Mouse (Mus musculus) embryo, embryonic 11.5 days (tissue): Measurements from ENCODE around the gene Slc1a3.
"Not testable (repeated sequence)": the region's sequence is repeated elsewhere in the genome, so short reads cannot be mapped to it uniquely, and the experiment has no call there.

Experiments used
- DNase-seq: peaks from one replicate; pipeline ENCODE4 v3.0.0-alpha.2; 2012; ENCODE audit warnings: low read depth, low spot score

The Slc1a3 gene

DNA sequence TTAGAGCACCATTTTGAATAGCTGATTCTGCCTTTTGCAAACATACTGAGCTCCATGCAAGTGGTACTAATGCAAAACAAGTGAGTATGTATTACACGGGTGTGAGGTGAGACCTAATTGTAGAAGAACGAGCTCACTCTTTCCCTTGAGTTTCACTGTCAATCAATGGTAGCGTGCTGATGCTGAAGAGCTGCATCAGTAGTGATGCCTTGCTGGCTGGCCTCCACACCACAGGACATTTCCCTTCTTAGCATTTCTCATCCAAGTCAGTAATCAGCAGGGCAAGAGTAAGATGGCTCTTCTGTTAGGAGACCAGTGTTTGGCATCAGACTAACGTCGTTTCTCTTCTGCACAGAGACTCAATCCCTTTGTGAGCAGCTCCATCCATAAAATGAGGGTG lies 4.0 kb downstream of the Slc1a3 start:
- no peak for DNase-seq

DNA sequence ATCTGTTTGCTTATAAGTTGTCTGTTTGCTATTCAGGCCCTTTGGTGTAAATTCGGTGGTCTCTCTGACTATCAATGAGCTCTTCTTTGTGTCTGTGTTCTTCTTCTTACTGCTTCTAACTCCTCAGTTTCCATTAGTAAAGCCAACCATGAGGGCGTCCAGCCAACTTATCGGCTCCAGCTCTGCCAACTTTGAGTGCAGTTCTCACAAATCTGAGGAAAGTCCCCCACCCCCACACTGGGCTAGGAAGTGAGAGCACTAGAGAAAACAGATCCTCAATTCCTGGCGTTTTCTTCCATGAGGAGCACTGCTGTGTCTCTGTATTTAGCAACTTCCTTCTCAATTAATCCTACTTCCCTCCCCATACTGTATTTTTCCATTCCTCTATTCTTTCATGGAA lies 4.4 kb downstream of the Slc1a3 start:
- no peak for DNase-seq

DNA sequence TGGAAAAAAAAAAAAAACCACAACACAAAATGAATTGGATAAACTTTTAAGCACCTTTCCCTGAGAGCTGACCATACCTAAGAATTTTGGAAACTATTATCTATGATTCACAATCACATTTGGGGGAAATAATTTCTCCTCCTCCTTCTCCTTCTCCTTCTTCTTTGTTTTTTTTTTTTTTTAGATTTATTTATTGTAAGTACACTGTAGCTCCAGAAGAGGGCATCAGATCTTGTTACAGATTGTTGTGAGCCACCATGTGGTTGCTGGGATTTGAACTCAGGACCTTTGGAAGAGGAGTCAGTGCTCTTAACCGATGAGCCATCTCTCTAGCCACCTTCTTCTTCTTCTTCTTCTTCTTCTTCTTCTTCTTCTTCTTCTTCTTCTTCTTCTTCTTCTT lies 5.0 kb downstream of the Slc1a3 start:
- not testable (repeated sequence) for DNase-seq

DNA sequence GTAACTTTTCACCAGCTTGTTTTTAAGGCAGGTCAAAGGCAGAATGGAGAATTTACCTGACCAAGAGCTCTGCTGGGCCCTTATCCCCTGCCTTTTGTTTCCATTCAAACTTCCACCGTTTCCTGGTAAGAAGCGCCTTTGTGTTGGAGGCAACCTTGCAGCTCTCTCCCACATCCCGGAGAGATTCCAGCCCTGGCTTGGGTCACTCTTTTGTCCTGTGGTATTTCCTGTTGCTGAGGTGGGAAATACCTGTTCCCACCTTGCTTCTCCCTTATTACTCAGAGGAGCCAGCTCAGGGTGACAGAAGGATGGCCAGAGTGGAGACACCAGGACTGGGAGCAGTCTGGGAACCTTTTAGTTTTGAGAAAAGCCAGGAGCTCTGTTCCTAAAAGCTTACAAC lies 12.6 kb downstream of the Slc1a3 start:
- DNase-seq = no peak

DNA sequence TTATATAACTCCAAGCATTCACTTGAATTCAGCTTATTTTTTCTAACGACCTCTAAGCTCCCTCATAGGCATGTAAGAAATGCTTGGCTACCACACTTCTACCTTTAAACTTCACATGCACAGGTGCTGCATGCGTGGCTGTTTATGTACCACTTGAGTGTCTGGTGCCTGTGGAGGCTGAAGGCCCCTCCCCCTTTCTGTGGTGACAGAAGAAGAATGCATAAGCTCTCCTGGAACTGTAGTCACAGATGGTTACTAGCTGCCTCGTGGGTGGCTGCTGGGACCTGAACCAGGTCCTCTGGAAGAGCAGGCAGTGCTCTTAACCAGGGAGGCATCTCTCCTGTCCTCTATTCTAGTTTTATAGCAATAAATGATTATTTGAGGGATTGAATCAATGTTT lies 13.1 kb downstream of the Slc1a3 start:
- DNase-seq = no peak

DNA sequence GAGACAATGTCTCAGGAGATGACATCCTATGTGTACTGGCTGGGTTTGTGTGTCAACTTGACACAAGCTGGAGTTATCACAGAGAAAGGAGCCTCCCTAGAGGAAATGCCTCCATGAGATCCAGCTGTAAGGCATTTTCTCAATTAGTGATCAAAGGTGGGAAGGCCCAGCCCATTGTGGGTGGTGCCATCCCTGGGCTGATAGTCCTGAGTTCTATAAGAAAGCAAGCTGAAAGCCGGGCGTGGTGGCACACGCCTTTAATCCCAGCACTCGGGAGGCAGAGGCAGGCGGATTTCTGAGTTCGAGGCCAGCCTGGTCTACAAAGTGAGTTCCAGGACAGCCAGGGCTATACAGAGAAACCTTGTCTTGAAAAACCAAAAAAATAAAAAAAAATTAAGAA lies 20.4 kb downstream of the Slc1a3 start:
- DNase-seq = not testable (repeated sequence)

DNA sequence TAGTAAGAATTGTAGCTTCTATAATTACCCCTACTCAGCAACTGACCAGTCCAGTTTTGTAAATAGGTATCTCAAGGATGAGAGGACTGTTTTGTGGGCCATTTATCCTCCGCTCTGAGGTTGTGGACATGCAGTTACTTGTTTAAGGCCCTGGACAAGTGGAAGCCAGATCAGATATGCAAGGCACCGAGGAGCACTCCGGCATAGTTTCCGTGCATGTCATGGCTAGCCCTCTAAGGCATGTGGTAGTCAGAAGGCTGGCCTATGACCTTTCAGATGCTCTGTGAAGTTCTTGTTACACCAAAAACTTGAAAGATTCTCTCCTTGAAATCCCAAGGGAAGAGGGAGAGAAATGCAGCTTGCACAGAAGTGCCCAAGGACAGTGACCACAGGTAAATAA lies 23.7 kb downstream of the Slc1a3 start:
- DNase-seq = no peak

DNA sequence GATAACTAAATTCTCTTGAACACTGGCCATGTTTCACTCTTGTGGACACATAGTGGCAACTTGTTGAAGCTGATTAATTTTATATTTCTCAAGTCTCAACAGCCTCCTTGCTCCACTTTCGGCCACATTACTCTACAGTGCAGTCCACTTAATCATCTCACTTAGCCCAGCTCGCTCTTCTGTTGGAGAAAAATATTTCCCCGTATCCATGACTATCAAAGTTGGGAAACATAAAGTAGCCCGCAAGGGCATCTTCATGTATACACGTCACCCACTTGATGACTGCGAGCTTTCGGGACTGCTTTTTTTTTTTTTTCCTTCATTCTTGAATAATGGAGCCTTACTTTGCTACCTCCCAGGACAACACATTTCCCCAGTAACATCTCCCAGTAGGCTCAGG lies 25.1 kb downstream of the Slc1a3 start:
- DNase-seq = no peak

DNA sequence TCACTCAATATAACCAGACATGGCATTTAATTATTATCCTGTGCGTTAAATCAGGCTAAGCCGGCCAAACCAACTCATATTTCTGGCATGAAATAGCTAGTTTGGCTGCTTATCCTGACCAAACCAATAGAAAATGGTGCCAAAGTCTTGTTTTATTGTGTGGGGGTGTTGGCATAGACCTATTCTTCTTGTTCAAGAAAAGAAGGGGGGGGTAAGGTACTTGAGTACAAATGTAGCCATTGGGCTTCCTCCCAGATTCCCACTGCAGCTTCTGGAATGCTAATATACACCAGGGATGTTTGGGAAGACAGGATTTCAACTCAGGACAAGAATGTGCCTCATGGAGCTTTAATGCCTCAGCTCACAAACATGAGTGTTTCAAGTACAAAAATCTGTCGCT lies 26.3 kb downstream of the Slc1a3 start:
- DNase-seq = no peak

DNA sequence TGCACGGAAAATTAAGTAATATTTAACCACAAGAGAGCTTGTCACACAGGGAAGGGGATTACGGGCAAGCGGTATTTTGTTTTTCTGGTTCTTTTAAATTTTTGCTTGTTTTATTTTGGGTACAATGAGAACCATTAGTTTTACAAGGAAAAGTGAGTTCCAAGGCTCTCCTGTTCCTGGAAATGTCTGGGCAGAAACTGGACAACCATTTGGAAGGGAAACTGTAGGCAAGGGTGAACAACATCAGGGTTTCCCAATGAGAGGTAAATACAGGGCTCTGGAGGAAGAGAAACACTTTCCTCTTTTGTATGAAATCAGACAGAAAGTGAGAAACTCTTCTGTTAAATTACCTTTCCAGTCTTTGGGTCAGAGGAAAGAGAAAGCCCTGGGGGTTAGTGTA lies 27.7 kb downstream of the Slc1a3 start:
- DNase-seq = no peak

DNA sequence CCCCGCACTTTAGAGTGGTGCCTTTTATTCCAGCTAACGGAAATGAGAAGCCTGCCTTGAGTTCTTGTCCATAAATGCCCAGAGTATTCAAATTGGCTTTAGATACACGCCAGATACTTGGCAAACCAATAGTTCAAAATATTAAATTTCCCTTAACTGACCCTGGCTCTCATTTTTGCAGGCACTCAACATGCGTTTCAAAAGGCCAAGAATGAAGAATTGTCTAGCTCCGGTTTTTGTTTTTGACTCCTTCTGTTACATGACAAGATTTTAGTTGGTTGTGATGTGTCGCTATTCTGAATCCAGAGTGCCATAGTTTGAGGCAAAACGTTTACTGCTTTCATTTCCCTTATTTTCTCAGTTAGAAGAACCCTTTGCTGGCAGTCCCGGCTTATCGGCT lies 28.1 kb downstream of the Slc1a3 start:
- DNase-seq = no peak

DNA sequence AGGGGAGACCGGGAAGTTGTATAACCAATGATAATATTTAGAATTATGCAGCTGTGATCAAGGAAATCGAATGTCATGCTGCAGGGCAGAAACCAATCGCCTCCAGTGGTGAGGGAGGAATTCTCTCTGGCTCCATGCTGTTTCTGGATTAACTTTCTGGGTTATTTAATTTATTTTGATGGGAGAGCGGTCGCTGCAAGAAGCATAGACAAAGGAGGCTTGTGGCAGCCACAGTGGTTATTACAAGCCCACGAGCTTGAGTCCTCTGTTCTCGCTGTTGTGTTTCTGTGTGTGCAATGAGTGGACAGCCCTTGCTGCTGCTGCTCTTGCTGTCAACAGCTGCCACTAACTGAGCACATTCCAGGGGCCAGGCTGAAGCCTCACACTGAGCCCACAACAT lies 28.6 kb downstream of the Slc1a3 start:
- DNase-seq = no peak

DNA sequence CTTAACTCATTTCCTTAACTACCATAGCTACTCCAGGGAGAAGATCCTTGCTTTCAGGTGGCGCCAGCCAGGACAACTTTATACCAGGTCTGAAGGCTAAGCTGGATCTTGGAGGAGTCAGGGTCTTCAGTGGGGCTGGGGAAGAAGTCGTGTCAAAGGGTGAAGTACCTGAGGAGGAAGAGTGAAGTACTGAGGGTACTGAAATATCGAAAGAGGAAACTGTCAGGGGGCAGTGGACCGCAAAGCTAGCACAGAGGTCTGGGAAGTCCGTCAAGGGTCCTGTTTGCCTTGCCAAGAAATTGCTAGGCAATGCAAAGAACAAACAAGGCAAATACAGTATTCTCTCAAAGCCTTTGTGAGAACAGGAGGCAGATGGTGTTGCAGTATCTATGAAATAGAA lies 29.6 kb downstream of the Slc1a3 start:
- DNase-seq = no peak

DNA sequence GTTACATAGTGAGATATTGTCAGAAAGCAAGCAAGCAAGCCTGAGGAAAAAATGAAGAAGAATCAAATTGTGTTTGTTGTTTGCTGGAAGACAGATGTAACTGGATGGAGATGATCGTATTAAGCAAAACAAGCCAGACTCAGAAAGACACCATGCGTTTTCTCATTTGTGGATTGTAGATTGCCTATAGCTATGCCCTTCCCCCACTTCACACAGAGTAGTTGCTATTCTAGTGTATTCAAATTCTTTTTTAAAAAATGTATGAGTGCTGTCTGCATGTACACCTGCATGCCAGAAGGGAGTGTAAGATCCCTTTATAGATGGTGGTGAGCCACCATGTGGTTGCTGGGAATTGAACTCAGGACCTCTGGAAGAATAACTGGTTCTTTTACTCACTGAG lies 33.6 kb downstream of the Slc1a3 start:
- no peak for DNase-seq

DNA sequence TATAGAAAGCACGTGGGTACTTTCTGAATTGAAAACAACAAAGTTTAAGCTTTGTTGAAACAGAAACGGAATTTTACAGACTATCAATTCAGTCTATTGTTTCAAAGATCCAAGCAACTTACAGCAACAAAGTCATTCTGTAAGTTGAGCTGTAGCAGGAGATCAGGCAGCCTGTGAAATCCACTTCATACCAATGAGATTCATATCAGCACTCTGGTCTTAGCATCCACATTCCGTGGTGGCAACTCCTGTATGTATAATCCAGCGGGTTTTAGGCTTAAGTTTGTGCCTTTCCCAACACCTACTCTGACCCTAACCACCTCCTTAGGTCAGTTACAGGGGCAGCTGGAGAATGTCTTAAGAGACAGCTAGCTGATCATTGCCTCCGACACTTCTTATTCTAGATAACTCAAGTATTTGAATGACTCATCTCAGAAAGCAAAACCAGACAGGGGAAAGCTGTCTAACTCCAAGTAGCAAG lies 34.3 kb downstream of the Slc1a3 start:
- no peak for DNase-seq

DNA sequence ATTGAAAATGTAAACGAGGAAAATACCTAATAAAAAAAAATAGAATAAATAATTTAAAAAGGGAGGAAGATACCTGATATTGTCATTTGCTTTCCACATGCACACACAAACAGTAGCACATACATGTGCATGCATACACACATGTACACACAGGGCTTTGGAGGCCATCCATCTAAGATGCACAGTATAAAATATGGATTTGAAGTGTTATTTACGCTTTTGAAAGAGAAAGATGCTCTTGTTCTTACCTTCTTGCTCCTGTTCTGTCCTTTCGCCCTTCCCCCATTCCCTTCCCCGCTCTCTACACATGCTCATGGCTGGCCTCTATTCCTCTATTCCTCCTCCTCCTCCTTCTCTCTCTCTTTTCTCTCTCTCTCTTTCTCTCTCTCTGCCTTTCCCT lies 34.9 kb downstream of the Slc1a3 start:
- no peak for DNase-seq

DNA sequence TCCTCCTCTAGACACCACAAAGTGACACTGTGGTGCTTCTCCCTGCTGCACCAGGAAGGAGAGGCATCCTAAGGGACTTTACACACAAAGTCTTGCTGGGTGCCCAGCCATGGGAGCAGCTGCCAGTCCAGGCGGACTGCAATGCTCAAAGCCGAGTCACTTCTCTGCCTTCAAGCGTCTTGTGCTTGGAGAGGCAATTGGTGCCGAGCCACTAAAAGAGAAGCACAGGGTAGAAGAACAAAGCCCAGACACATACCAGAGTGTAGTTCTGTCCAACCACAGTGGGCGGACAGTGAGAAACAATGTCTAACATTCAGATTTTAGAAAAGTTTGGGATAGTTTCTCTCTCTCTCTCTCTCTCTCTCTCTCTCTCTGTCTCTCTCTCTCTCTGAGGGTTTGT lies 38.0 kb downstream of the Slc1a3 start:
- no peak for DNase-seq

DNA sequence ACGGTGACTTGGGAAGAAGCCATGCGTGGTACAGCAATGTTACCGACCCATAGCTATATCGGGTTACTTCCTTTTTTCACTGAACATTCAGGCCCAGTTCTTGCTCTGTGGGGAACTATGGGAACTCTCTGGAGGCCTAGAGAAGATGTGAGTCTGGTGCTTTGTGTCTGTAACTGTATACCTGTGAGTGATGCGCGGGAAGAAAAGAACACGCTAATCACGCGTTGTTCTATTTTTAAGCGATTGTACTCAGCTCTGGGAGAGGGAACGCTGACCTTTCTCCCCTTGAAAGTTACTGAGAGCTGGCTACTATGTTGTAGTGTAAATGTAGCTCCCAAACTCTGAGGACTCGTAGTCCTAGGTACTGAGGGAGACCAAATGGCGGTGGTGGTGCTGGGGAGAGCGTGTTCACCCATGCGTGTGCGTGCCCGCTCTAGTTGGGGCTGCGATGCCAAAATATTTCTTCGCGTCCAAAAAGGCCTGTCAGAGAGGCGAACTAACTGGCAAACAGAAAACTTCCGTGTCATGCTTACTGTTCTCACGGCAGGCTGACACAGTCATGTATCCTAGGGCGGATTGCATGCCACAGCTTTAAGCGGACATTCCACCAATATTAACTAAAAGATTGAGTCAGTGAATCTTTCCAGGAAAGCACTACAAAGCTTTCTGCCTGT lies 42.6 kb downstream of the Slc1a3 start:
- no peak for DNase-seq

DNA sequence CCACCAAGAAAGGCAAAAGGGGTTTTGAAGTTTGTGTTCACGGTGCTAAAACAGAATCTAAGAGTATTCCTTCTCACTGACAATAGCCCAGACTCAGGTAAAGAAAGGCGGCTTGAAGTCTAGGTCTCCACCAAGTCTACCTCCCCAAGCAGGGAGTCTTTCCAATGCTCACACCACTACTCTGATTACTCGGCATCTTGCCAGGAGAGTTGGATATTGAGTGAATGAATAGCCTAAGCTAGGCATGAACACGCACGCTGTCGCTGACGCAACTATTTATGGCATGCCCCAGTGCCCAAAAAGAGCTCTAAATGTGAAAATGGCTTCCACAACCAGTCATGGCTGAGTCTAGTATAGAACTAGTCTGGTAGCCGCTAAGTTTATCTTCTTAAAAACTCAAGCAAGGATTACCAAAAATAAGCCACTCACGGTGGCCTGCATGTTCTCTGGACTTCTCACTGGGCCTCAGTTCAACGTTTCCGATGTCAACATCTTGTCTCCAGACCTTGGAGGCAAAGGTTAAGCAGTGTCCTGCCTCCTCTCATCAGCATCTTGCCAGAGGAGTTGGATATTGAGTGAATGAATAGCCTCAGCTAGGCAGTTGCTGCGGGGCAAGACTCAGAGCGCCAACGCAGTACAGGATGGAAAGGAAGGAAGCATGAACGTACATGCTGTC lies 44.8 kb downstream of the Slc1a3 start:
- no peak for DNase-seq

DNA sequence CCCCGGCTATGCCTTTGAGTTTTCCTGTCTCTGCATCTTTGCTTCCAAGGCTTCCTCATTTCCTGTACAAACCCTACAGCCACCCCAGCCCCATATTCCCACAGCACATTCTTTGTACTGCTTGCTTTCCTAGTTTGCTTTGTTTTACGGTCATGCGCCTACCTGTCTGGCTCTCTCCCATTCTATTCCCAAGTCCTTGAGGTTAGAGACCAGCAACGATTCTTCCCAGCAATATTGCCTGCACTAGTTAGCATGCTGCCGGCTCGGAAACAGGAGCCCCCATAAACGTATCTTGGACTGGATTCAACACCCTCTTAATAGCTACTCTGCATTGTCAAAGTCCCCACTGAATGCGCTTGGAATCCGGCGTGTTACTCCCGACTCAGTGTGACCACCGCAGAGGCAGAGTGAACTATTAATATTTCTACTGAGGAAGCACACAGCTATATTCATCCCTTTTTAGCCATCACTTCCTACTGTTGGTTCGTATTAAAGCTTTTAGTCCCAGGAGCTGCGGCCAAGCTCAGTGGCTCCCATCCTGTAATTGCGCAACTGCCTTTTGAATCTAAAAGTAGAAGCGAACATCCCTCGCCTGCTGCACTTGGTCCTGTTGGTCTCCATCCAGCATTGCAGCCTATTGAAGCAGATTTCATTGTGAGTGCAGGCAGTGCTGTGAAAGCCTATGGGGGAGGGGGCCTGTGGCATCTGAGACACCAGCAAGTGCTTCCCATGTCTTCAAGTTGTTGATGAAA lies 47.0 kb downstream of the Slc1a3 start:
- no peak for DNase-seq

DNA sequence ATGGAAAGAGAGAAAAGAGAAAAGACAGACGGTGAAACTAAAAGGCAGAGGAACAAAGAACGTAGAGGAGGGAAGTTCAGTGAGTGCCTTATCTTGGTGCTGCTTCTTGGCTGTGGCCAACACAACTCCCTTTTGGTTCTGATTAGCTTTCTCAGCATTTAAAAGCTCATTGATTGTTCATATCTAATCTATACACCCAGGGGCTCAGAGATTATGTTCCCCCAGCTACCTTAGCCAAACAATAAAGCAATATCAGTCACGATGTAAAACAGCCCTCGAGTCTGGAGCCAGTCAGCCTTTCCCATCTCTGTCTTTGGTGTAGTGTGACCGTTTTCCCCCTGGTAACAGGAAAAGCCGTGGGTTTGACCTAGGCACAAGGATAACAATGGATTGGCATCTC lies 48.7 kb downstream of the Slc1a3 start:
- no peak for DNase-seq

DNA sequence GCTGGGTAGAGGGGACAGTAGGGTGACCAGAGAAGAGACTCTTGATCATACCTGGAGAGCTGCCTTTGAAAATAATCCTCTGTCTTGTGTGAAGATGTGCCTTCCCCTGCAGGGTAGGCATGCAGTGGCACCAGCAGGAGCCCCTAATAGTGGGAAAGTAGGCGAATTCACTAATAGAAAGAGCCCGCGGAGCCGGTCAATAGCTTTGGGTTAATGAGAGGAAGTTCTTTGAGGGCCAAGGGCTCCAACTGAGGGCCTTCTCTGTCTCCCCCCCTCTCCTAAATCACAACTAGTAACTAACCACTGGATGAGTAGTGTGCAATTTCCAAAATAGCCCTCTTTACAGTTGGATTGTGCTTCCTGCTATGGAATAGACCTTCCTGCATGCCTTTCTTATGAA lies 50.6 kb downstream of the Slc1a3 start:
- DNase-seq = no peak

DNA sequence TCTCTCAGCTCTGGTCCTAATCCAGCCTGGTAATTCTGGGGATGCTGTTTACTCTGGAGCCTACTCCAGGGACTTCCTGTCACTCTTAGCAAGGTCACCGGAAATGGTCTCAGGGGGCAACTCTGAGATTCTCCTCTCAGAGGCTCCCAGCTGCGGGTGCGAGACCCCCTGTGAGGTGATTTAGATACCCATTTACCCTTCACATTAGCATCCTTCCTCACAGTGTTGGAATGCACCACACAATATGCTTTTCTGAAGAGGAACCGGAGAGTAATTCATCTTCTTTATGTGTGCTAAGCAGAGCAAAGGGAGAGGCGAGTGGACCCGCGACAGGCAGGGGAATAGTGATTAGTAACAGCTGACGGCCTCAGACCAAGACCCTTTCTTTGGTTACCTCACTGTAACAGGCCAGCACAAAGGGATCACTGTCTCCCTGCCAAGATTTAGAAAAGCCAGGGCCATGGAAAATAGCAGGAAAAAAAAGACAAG lies 51.0 kb downstream of the Slc1a3 start:
- DNase-seq = peak; percentile 53
